Mouse (Mus musculus): ENCODE measurements around the gene Gm47969.

- TF ChIP-seq CTCF (IDR thresholded peaks at IDR 0.05; ENCODE audit: low read depth), result no peak
- no peak for TF ChIP-seq EP300 (IDR thresholded peaks at IDR 0.05; ENCODE audit: low read depth)
These were observed 6.5 kb upstream of the Gm47969 start, which contains the start of gene Slc19a3 for GRCm38 (mm10) chr1:83038109-83038672.
